Mouse (Mus musculus): ENCODE results near the gene Wdr95.

Gene Wdr95

GRCm38 (mm10) chr5:149625547-149625946 is 97.1 kb downstream of the Wdr95 start:
- DNase-seq = no peak

GRCm38 (mm10) chr5:149634409-149635035 is 106.0 kb downstream of the Wdr95 start:
- DNase-seq = no peak

GRCm38 (mm10) chr5:149635556-149635955 is 107.1 kb downstream of the Wdr95 start:
- DNase-seq = no peak

- peak; percentile 96 to 98 for DNase-seq
Measured at GRCm38 (mm10) chr5:149636075-149636920, 107.8 kb downstream of the Wdr95 start, which contains the start of gene Hsph1. TSS of gene Hsph1 (minus strand) at chr5:149636376.

GRCm38 (mm10) chr5:149637306-149637705 is 108.8 kb downstream of the Wdr95 start:
- no peak for DNase-seq

- no peak for DNase-seq
Measured at GRCm38 (mm10) chr5:149641277-149641892, 112.9 kb downstream of the Wdr95 start.

GRCm38 (mm10) chr5:149642366-149642765 is 113.9 kb downstream of the Wdr95 start:
- DNase-seq = no peak

- DNase-seq = no peak
Measured at GRCm38 (mm10) chr5:149642783-149643509, 114.5 kb downstream of the Wdr95 start.

- no peak for DNase-seq
Measured at GRCm38 (mm10) chr5:149647367-149648115, 119.1 kb downstream of the Wdr95 start.

- DNase-seq = no peak
Measured at GRCm38 (mm10) chr5:149648196-149648595, 119.7 kb downstream of the Wdr95 start.

- DNase-seq = no peak
Measured at GRCm38 (mm10) chr5:149648895-149649406, 120.5 kb downstream of the Wdr95 start.

GRCm38 (mm10) chr5:149649499-149650178 is 121.2 kb downstream of the Wdr95 start:
- DNase-seq = no peak

- DNase-seq = no peak
Measured at GRCm38 (mm10) chr5:149650179-149650553, 121.7 kb downstream of the Wdr95 start.

- DNase-seq = no peak
Measured at GRCm38 (mm10) chr5:149655636-149656035, 127.2 kb downstream of the Wdr95 start.

GRCm38 (mm10) chr5:149658022-149658421 is 129.5 kb downstream of the Wdr95 start:
- DNase-seq = no peak

- no peak for DNase-seq
Measured at GRCm38 (mm10) chr5:149658741-149659413, 130.4 kb downstream of the Wdr95 start.

- DNase-seq = no peak
Measured at GRCm38 (mm10) chr5:149659414-149659780, 130.9 kb downstream of the Wdr95 start.

- DNase-seq = no peak
Measured at GRCm38 (mm10) chr5:149661428-149661827, 132.9 kb downstream of the Wdr95 start.

All from thymus, postnatal 36 days (tissue).